Mouse (Mus musculus) thymus, adult 2 months (tissue): ENCODE data around the gene Pde6b.

Source experiments
- CTCF ChIP-seq: fragments of 200-500 bp; IDR thresholded peaks from 2 replicates; pipeline ENCODE4 v1.5.1; 2012; ENCODE audit warnings: mild to moderate bottlenecking, control low read depth, low read length, moderate library complexity, borderline replicate concordance; ENCODE audit not compliant: control insufficient read depth, poor library complexity, insufficient read depth; ENCODE audit errors: extremely low read depth
- POLR2A ChIP-seq: fragments of 200-500 bp; IDR thresholded peaks from 2 replicates; pipeline ENCODE4 v1.6.1; 2012; ENCODE audit warnings: mild to moderate bottlenecking, low read length, control low read depth, moderate library complexity; ENCODE audit not compliant: control insufficient read depth, poor library complexity, insufficient read depth; ENCODE audit errors: extremely low read depth

DNA sequence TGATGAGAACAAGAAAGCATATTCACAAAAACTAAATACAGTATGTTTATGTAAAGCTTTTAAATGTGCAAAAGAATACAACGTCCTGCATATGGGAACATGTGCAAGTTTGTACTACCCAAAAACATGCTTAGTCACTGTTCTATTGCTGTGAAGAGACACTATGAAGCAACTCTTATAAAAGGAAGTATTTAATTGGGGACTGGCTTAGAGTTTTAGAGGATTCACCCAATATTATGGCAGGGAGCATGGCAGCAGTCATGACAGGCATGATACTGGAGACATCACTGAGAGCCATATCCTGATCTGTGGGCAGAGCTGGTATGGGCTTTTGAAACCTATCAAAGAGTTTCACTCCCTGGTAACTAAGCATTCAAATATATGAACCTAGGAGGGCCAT is 30.3 kb upstream of the Pde6b start:
- TF ChIP-seq POLR2A (no peak), CTCF (no peak)
